Mouse (Mus musculus) small intestine, adult 2 months (tissue): Measurements from ENCODE around the gene Fgd2. TPM values are rescaled to one million over a fixed set of nuclear protein-coding genes. Genes with fewer than 3 reads are reported as not detected.
"Not testable (repeated sequence)": the region's sequence is repeated elsewhere in the genome, so short reads cannot be mapped to it uniquely, and the experiment has no call there.

Source experiments
- H3K27ac ChIP-seq: fragments of 200-500 bp; 2 replicates; pipeline ENCODE4 v1.5.1; 2012; ENCODE audit warnings: low read depth, low read length, control low read depth, inconsistent platforms; ENCODE audit not compliant: insufficient read depth
- H3K27me3 ChIP-seq: fragments of 200-500 bp; 2 replicates; pipeline ENCODE4 v1.6.1; 2012; ENCODE audit warnings: mild to moderate bottlenecking, moderate library complexity, low read length, inconsistent platforms; ENCODE audit not compliant: control insufficient read depth, insufficient read depth
- H3K36me3 ChIP-seq: fragments of 200-500 bp; 2 replicates; pipeline ENCODE4 v1.6.1; 2012; ENCODE audit warnings: mild to moderate bottlenecking, low read length, control low read depth, inconsistent platforms; ENCODE audit not compliant: control insufficient read depth, insufficient read depth
- H3K4me1 ChIP-seq: fragments of 200-500 bp; 2 replicates; pipeline ENCODE4 v1.6.1; 2012; ENCODE audit warnings: low read length, inconsistent platforms, mixed read lengths; ENCODE audit not compliant: control insufficient read depth, insufficient read depth, insufficient read length
- H3K4me3 ChIP-seq: fragments of 200-500 bp; 2 replicates; pipeline ENCODE4 v1.5.1; 2012; ENCODE audit warnings: low read depth, mild to moderate bottlenecking, control low read depth, inconsistent platforms, low read length, moderate library complexity
- CTCF ChIP-seq: fragments of 200-500 bp; IDR thresholded peaks from 2 replicates; pipeline ENCODE4 v1.5.1; 2012; ENCODE audit warnings: low read depth, mild to moderate bottlenecking, control low read depth, inconsistent platforms, low read length, moderate library complexity, mixed read lengths; ENCODE audit not compliant: insufficient replicate concordance, insufficient read length; ENCODE audit errors: extremely low read depth
- POLR2A ChIP-seq: fragments of 200-500 bp; IDR thresholded peaks from 2 replicates; pipeline ENCODE4 v1.6.1; 2012; ENCODE audit warnings: low read depth, mild to moderate bottlenecking, control low read depth, inconsistent platforms, low read length, moderate library complexity
- WGBS: fragments of 180-500 bp; shearing (Covaris S2); methylation state at CpG from one replicate; pipeline ENCODE4 v1.1.7; 2018; 5-methylcytosine and 5-hydroxymethylcytosine counted together
- polyA plus RNA-seq: library from polyadenylated mRNA; depleted of rRNA; stranded (reverse); fragments of >200 nt; gene quantifications from 2 replicates; pipeline ENCODE4 v1.2.3, GENCODE M21; 2012

The Fgd2 gene
- polyA plus RNA-seq, 1 experiment, result 16.3 TPM

DNA sequence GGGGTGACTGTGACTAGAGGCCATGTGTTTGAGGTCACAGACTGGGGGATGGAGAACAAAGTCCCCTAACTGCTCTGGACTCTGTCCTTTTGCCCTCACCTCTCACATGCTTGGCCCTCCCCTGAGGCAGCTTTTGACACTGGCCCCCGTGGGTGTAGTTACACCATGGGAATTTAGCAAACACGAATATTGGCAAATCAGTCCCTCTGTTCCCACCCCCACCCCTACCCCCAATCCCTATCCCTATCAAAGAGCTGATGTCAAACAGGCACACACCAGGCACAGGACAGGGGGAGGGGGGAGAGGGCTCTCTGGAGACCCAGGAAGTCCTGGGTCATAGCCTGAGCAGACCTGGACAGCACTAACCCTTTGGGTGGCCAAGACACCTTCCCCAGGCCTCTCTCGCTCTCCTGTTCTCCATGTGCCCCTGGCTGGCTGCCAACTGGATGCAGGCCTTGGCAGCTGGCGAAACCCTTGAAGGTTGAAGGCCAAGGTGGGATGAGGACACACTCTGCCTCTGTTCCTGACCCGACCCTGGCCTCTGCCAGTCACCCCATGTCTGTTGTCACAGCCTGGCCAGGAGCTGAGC lies 24.2 kb downstream of the Fgd2 start:
- TF ChIP-seq POLR2A, result no peak
- no peak for TF ChIP-seq CTCF
- H3K4me1 ChIP-seq, result peaks cover 18% of the 10 kb centered on the region
- 23% methylated on average over 5 of the region's 5 CpGs for WGBS
- H3K36me3 ChIP-seq, result no peaks in the 10 kb centered on the region
- H3K4me3 ChIP-seq, result no peak overlapping the region
- H3K27ac ChIP-seq, result peak overlapping the region; percentile 17; the same call in 1 of the 2 replicates
- no peaks in the 10 kb centered on the region for H3K27me3 ChIP-seq

DNA sequence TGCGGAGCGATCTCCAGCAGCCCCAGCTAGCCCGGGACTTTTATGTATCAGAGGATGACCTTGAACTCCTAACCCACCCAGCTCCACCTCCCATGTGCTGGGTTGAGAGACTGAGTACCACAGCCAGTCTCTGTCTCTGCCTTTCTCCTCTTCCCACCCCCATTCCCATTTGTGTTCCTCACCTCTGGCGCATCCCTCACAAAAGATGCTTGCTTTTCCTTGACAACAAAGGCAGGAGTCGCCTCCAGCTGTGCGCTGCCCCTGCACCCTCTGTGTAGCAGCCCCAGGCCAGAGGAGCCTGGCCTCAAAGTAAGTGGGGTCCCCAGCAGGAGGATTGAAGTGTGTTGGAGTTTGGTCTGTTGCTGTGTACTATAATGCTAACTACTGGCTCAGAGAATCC lies 25.0 kb downstream of the Fgd2 start:
- TF ChIP-seq CTCF (no peak), POLR2A (no peak)
- Histone ChIP-seq H3K4me3 (no peak overlapping the region), H3K27me3 (no peaks in the 10 kb centered on the region), H3K27ac (no peak overlapping the region), H3K36me3 (no peaks in the 10 kb centered on the region), H3K4me1 (peaks cover 18% of the 10 kb centered on the region)
- 84% methylated on average over 6 of the region's 6 CpGs for WGBS

DNA sequence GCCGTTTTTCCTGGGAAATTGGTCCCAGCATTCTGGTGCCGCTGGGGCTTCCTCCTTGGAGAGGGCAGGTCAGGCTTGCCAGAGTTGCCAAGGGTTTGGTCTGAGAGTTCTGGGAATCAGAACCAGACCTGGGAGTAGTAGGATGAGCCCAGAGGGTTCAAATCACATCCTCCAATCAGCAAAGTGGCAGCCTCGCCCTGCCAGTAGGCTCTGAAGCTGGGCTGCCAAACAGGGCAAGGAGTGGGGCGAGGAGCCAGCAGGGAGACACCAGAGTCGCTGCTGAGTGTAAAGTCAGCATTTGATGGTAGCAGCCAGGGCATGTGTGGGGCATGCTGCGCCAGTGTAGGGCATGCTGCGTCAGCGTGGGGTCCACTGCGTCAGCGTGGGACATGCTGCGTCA lies 28.3 kb downstream of the Fgd2 start:
- Histone ChIP-seq H3K4me1 (peaks cover 28% of the 10 kb centered on the region), H3K36me3 (no peaks in the 10 kb centered on the region), H3K27me3 (no peaks in the 10 kb centered on the region), H3K27ac (no peak overlapping the region), H3K4me3 (no peak overlapping the region)
- 78% methylated on average over 11 of the region's 11 CpGs for WGBS
- TF ChIP-seq CTCF (no peak), POLR2A (no peak)

DNA sequence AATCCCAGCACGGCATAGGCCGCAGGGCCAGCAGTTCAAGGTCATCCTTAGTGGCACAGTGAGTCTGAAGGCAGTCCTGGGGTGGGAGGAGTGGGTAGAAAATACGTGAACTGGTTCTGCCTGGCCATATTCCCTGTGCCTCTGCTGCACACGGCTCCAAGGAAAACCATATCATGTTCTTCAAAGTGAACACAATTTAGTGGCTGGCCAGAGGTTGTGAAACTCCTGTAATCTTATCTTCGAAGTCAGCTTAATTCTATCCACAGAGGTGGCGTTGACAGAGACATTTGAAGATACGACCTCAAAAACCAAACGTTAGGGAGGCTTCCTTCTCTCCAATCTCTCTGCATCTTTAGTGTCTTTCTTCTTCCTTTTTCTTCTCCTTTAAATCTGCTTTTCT lies 30.6 kb downstream of the Fgd2 start:
- Histone ChIP-seq H3K27me3 (no peaks in the 10 kb centered on the region), H3K4me1 (peaks cover 31% of the 10 kb centered on the region), H3K4me3 (no peak overlapping the region), H3K36me3 (no peaks in the 10 kb centered on the region), H3K27ac (no peak overlapping the region)
- TF ChIP-seq POLR2A (no peak), CTCF (no peak)
- WGBS, result 41% methylated on average over 8 of the region's 8 CpGs

DNA sequence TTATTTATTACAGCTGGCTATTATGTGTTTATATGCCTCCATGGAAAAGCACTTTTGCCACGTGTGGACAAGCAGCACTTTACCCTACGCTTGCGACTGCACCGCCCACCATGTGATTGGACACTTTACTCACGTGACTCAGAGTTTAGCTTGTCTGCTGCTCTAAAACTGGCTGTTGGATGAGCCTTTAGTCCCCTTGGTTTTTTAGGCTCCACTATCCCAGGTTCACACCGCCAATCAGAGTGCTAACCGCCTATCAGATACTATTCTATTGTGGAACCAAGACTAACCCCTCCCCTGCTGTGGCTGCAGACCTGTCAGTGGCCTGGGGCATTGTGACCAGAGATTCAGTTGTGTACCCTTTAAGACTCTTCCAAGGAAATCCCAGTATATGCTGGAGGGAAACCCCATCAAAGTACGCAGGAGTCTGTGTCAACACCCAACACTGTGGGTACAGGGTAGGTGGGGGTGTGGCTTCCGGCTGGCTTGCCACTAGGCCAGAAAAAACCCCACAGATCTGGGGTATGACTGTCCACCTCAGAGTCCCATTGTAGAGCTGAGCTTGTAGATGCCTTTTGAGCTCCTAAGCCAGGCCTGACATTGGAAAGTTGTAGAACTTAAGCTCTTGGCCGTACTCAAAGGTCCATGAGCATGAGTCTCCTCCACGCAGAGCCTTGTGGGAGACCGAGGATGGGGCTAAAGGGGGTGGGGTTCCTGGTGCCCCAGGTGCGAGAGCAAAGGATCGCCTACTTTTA lies 32.8 kb downstream of the Fgd2 start:
- Histone ChIP-seq H3K4me1 (peaks cover 43% of the 10 kb centered on the region), H3K27ac (peak overlapping the region; percentile 65), H3K4me3 (no peak overlapping the region), H3K27me3 (no peaks in the 10 kb centered on the region), H3K36me3 (no peaks in the 10 kb centered on the region)
- no peak for TF ChIP-seq CTCF
- no peak for TF ChIP-seq POLR2A
- 73% methylated on average over 14 of the region's 14 CpGs for WGBS

DNA sequence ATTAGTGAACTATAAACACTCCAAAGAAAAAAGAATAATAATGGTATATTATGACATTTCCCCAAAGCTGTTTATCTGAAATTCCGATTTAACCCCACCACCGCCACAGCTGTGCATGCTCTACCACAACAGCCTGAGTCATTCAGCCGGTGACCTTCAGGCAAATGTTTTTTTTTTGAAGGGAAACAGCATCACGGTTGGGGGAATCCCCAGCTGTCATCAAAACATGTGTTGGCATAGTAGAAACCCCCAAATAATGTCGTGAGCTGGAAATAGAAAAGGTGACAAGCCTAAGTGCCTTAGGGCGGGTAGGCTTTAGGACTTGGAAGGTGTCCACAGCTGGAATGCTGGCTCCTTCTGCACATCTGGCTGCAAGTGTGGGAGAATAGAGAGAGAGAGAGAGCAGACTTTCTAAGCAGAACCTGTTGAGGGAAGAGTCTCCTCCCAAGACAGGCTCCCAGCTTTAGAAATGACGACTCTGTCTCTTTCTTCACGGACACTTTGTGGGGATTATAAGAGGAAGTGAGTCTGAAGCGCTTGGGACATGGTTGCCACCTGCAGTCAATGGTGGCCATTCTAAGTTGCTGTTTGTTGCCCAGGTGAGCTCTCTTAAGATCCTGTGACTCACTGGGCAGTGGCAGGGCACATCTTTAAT lies 33.5 kb downstream of the Fgd2 start:
- TF ChIP-seq CTCF (no peak), POLR2A (no peak)
- Histone ChIP-seq H3K27me3 (no peaks in the 10 kb centered on the region), H3K4me1 (peaks cover 49% of the 10 kb centered on the region), H3K4me3 (no peak overlapping the region), H3K36me3 (no peaks in the 10 kb centered on the region), H3K27ac (peak overlapping the region; percentile 85)
- 55% methylated on average over 9 of the region's 9 CpGs for whole genome bisulfite sequencing

DNA sequence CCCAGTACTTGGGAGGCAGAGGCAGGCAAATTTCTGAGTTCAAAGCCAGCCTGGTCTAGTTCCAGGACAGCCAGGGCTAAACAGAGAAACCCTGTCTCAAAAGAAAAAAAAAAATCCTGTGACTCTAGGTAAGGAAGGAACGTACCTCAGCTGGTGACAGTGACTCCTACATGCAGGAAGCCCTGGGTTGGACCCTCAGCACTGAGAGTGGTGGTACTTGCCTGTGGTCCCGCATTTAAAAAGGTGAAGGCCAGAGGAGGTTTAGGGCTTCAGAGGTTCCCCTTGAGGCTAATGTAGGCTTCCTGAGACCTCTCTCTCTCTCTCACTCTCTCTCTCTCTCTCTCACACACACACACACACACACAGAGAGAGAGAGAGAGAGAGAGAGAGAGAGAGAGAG lies 34.0 kb downstream of the Fgd2 start:
- Histone ChIP-seq H3K27ac (peak overlapping the region; percentile 85), H3K4me1 (peaks cover 53% of the 10 kb centered on the region)
- H3K4me3 ChIP-seq, H3K27me3 ChIP-seq, H3K36me3 ChIP-seq: not testable (repeated sequence)
- WGBS, result 73% methylated on average over 2 of the region's 2 CpGs
